Mouse (Mus musculus) layer of hippocampus, postnatal 25 days (tissue): ENCODE measurements around the gene Atoh8. TPM values are rescaled to one million over a fixed set of nuclear protein-coding genes. Genes with fewer than 3 reads are reported as not detected.

Experiments
- DNase-seq, 2 experiments: peaks; one replicate each; pipeline ENCODE4 v3.0.0; 2022; ENCODE audit warnings: mixed read lengths in 2 of 2, low spot score in 1 of 2; ENCODE audit errors: extremely low spot score in 1 of 2
- total RNA-seq, 2 experiments: library from RNA; stranded (reverse); gene quantifications; 2 replicates each; pipeline ENCODE4 v1.2.3; 2021

Atoh8 gene
- total RNA-seq, 2 experiments from 2014 or later = 2.3 to 2.8 TPM

- no peak for DNase-seq
Observed at GRCm38 (mm10) chr6:72161751-72162150, 73.6 kb downstream of the Atoh8 start.

- no peak for DNase-seq
Observed at GRCm38 (mm10) chr6:72160991-72161390, 74.4 kb downstream of the Atoh8 start.

DNA sequence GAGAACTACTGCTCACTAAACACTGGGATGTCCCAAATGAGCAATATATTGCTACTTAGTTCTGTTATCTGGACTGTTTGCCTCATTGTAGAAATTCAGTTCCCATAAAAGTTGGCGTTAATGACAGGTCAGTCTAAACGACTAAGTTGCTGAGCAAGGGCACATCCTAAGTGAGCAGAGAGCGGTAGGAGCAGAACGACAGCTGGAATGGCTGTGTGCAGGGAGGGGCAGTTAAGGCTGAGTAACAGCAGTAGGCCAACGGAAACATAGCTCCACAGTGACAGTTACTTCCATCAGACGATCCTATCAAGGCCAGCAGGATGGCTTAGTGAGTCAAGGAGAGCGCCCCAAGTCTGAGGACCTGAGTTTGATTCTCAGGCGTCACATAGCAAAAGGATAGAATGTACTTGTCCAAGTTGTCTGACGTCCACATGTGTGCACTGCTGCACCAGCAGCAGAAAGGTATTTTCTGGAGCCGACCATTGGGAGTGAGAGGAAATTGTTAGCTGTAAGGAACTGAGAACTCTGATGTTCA lies 75.4 kb downstream of the Atoh8 start:
- no peak for DNase-seq

GRCm38 (mm10) chr6:72158966-72159764 lies 76.2 kb downstream of the Atoh8 start:
- no peak for DNase-seq

Other genes with a start within 250 kb of the Atoh8 start
- gene St3gal5, start 138.0 kb downstream of the Atoh8 start, total RNA-seq = 10 to 100 TPM; 92.1 to 96.4 TPM
- not detected for gene Sftpb, start 69.0 kb upstream of the Atoh8 start, total RNA-seq
- gene Usp39, start 109.6 kb upstream of the Atoh8 start, total RNA-seq = 10 to 100 TPM; 31.4 to 36.4 TPM
- gene 0610030E20Rik, start 111.7 kb upstream of the Atoh8 start, total RNA-seq = 10 to 100 TPM; 13.1 to 15.8 TPM
- gene Tmem150a, start 119.9 kb upstream of the Atoh8 start, total RNA-seq = 10 to 100 TPM in 1 of 2 experiments, 1 to 10 TPM in 1; 8.5 to 11.9 TPM
- gene Rnf181, start 131.4 kb upstream of the Atoh8 start, total RNA-seq = 10 to 100 TPM; 75.9 to 83.5 TPM
- gene Vamp5, start 144.9 kb upstream of the Atoh8 start, total RNA-seq = 1 to 10 TPM; 3.9 to 4.6 TPM
- 10 to 100 TPM; 14.3 to 16.2 TPM for gene Vamp8, start 155.1 kb upstream of the Atoh8 start, total RNA-seq
- gene Ggcx, start 178.7 kb upstream of the Atoh8 start, total RNA-seq = 10 to 100 TPM; 19.8 to 22.4 TPM
- gene Mat2a, start 204.0 kb upstream of the Atoh8 start, total RNA-seq = 100 to 1,000 TPM; 155 to 171 TPM